Mouse (Mus musculus): Measurements from ENCODE around the gene Slc39a7. TPM values are rescaled to one million over a fixed set of nuclear protein-coding genes. Genes with fewer than 3 reads are reported as not detected.

Gene Slc39a7
- total RNA-seq, 2 experiments from 2014 or later: 96.2 to 98.6 TPM

Small RNA genes lying within 50 kb of the gene (microRNA-seq; reads per million reads assigned to microRNA genes)
- gene Mir219a-1: 0 to 0.25 reads per million in 2 experiments
- gene Mir219c: 0 reads per million in 2 experiments

Other genes with a start within 250 kb of the Slc39a7 start
- gene Angptl4, start 249.9 kb downstream of the Slc39a7 start, total RNA-seq (2021): 1 to 10 TPM; 3.9 to 4.1 TPM
- gene Kank3, start 221.2 kb downstream of the Slc39a7 start, total RNA-seq (2021): 10 to 100 TPM; 37.0 to 39.7 TPM
- 100 to 1,000 TPM; 675 to 677 TPM for gene Rps28, start 207.1 kb downstream of the Slc39a7 start, total RNA-seq (2021)
- 100 to 1,000 TPM; 196 to 205 TPM for gene Ndufa7, start 207.1 kb downstream of the Slc39a7 start, total RNA-seq (2021)
- gene Cd320, start 188.6 kb downstream of the Slc39a7 start, total RNA-seq (2021): 10 to 100 TPM; 28.1 to 28.3 TPM
- not detected for gene Gm7029, start 157.8 kb downstream of the Slc39a7 start, total RNA-seq (2021)
- gene Kifc1, start 141.0 kb downstream of the Slc39a7 start, total RNA-seq (2021): 1 to 10 TPM; 3.0 to 3.4 TPM
- gene Platr17, start 126.5 kb downstream of the Slc39a7 start, total RNA-seq (2021): under 1 TPM in 1 of 2 experiments, not detected in 1; 0.57 TPM
- gene Daxx, start 122.3 kb downstream of the Slc39a7 start, total RNA-seq (2021): 10 to 100 TPM; 26.0 to 26.2 TPM
- gene Tapbp, start 115.8 kb downstream of the Slc39a7 start, total RNA-seq (2021): 10 to 100 TPM; 32.7 to 37.7 TPM
- 10 to 100 TPM; 28.1 to 32.1 TPM for gene Zbtb22, start 115.8 kb downstream of the Slc39a7 start, total RNA-seq (2021)
- gene Rgl2, start 102.1 kb downstream of the Slc39a7 start, total RNA-seq (2021): 10 to 100 TPM; 55.2 to 66.8 TPM
- gene Pfdn6, start 91.3 kb downstream of the Slc39a7 start, total RNA-seq (2021): 100 to 1,000 TPM in 1 of 2 experiments, 10 to 100 TPM in 1; 89.7 to 104 TPM
- 10 to 100 TPM; 11.2 to 12.0 TPM for gene Wdr46, start 91.0 kb downstream of the Slc39a7 start, total RNA-seq (2021)
- 1 to 10 TPM; 5.8 to 6.4 TPM for gene B3galt4, start 80.2 kb downstream of the Slc39a7 start, total RNA-seq (2021)
- 10 to 100 TPM; 78.4 to 81.9 TPM for gene Vps52, start 75.9 kb downstream of the Slc39a7 start, total RNA-seq (2021)
- gene Rps18, start 75.7 kb downstream of the Slc39a7 start, total RNA-seq (2021): 100 to 1,000 TPM; 296 to 299 TPM
- 10 to 100 TPM; 12.3 to 15.9 TPM for gene H2-K1, start 31.3 kb downstream of the Slc39a7 start, total RNA-seq (2021)
- 10 to 100 TPM; 28.4 to 32.2 TPM for gene Ring1, start 7.0 kb downstream of the Slc39a7 start, total RNA-seq (2021)
- gene H2-Ke6, start 3.6 kb downstream of the Slc39a7 start, total RNA-seq (2021): 10 to 100 TPM; 33.3 to 35.1 TPM
- 10 to 100 TPM; 79.5 to 83.1 TPM for gene Rxrb, start 130 bp upstream of the Slc39a7 start, total RNA-seq (2021)
- 10 to 100 TPM; 14.1 to 14.6 TPM for gene Col11a2, start 7.8 kb upstream of the Slc39a7 start, total RNA-seq (2021)
- under 1 TPM in 1 of 2 experiments, not detected in 1; 0.34 TPM for gene H2-Oa, start 60.7 kb upstream of the Slc39a7 start, total RNA-seq (2021)
- gene H2-DMa, start 87.9 kb upstream of the Slc39a7 start, total RNA-seq (2021): 10 to 100 TPM; 26.0 to 26.5 TPM
- 100 to 1,000 TPM; 178 to 192 TPM for gene Brd2, start 91.0 kb upstream of the Slc39a7 start, total RNA-seq (2021)
- gene H2-DMb2, start 111.6 kb upstream of the Slc39a7 start, total RNA-seq (2021): under 1 TPM; 0.46 to 0.92 TPM
- gene H2-DMb1, start 121.4 kb upstream of the Slc39a7 start, total RNA-seq (2021): 1 to 10 TPM in 1 of 2 experiments, under 1 TPM in 1; 0.94 to 1.5 TPM
- gene Tap1, start 155.9 kb upstream of the Slc39a7 start, total RNA-seq (2021): 1 to 10 TPM; 1.5 to 1.8 TPM
- gene Psmb9, start 156.1 kb upstream of the Slc39a7 start, total RNA-seq (2021): 1 to 10 TPM in 1 of 2 experiments, under 1 TPM in 1; 0.53 to 1.4 TPM
- gene Psmb8, start 166.0 kb upstream of the Slc39a7 start, total RNA-seq (2021): 1 to 10 TPM; 2.0 to 4.1 TPM
- 1 to 10 TPM; 5.2 to 5.4 TPM for gene Tap2, start 171.8 kb upstream of the Slc39a7 start, total RNA-seq (2021)
- under 1 TPM in 1 of 2 experiments, not detected in 1; 0.23 TPM for gene H2-Ob, start 207.2 kb upstream of the Slc39a7 start, total RNA-seq (2021)
- 1 to 10 TPM; 1.8 to 2.7 TPM for gene H2-Ab1, start 226.0 kb upstream of the Slc39a7 start, total RNA-seq (2021)